In genomic region chr1:194627286-194627685, GRCm38 (mm10) we compare ENCODE assay signal across 19 mouse cellular contexts. TPM values are rescaled to one million over a fixed set of nuclear protein-coding genes. Genes with fewer than 3 reads are reported as not detected.
DNase-seq lines count a peak whose midpoint lies in the region; ATAC-seq lines count a peak whose summit lies in the region.
"Had no signal": no experiment of that assay in that cellular context is flagged by ENCODE, and none has a peak within 500 bp of the region (broad histone marks: within the 10 kb centered on the region; RNA-seq: fewer than 3 reads in every experiment).

No protein-coding gene starts in this region.

- no peak overlapping the region for H3K4me3 ChIP-seq in forebrain, embryonic 15.5 days
- H3K4me3 ChIP-seq in forebrain, embryonic 12.5 days (replicated peaks), result no peak overlapping the region
- no peak overlapping the region for H3K4me3 ChIP-seq in hindbrain, embryonic 14.5 days (replicated peaks; ENCODE audit: low read length)
- no peak overlapping the region for H3K4me3 ChIP-seq in hindbrain, embryonic 11.5 days (ENCODE audit: low read depth, low read length)
- H3K4me3 ChIP-seq in neural tube, embryonic 12.5 days, result no peak overlapping the region
- no peak overlapping the region for H3K4me3 ChIP-seq in neural tube, embryonic 15.5 days (replicated peaks)
- H3K4me3 ChIP-seq: liver, embryonic 13.5 days had no signal

- no peak overlapping the region for H3K27ac ChIP-seq in forebrain, embryonic 15.5 days (replicated peaks)
- H3K27ac ChIP-seq in forebrain, embryonic 12.5 days, result no peak overlapping the region
- H3K27ac ChIP-seq in hindbrain, embryonic 14.5 days, result no peak overlapping the region
- no peak overlapping the region for H3K27ac ChIP-seq in hindbrain, embryonic 11.5 days (ENCODE audit: low read depth, low read length)
- no peak overlapping the region for H3K27ac ChIP-seq in neural tube, embryonic 12.5 days
- H3K27ac ChIP-seq in neural tube, embryonic 15.5 days (replicated peaks), result no peak overlapping the region
- H3K27ac ChIP-seq: liver, embryonic 13.5 days; macrophage had no signal

- ATAC-seq in forebrain, embryonic 15.5 days (replicated peaks), result no peak
- ATAC-seq in forebrain, embryonic 12.5 days (ENCODE audit: low FRiP score), result no peak
- no peak for ATAC-seq in hindbrain, embryonic 14.5 days (ENCODE audit: low FRiP score)
- no peak for ATAC-seq in hindbrain, embryonic 11.5 days (ENCODE audit: low FRiP score)
- no peak for ATAC-seq in neural tube, embryonic 12.5 days (ENCODE audit: low FRiP score, low read depth)
- ATAC-seq in neural tube, embryonic 15.5 days (ENCODE audit: low FRiP score), result no peak
- ATAC-seq: CD4-positive, CD25-positive, alpha-beta regulatory T cell, adult 4 months; intestine, postnatal 0 days had no signal

- peak overlapping the region; percentile 77 for H3K4me2 ChIP-seq in forebrain, embryonic 15.5 days (replicated peaks)
- no peak overlapping the region for H3K4me2 ChIP-seq in forebrain, embryonic 12.5 days
- H3K4me2 ChIP-seq in hindbrain, embryonic 14.5 days (replicated peaks), result 0 out of 2 replicates have a peak overlapping the region, but pooled peaks have one; percentile 76
- no peak overlapping the region for H3K4me2 ChIP-seq in hindbrain, embryonic 11.5 days (replicated peaks; ENCODE audit: low read depth, low read length)
- H3K4me2 ChIP-seq in neural tube, embryonic 12.5 days (replicated peaks), result 0 out of 2 replicates have a peak overlapping the region, but pooled peaks have one; percentile 22
- peak overlapping the region; percentile 76 for H3K4me2 ChIP-seq in neural tube, embryonic 15.5 days
- H3K4me2 ChIP-seq: heart, embryonic 11.5 days; liver, embryonic 13.5 days; lung, embryonic 14.5 days had no signal

- H3K4me1 ChIP-seq in forebrain, embryonic 15.5 days, result peaks cover 98% of the 10 kb centered on the region
- H3K4me1 ChIP-seq in forebrain, embryonic 12.5 days, result peaks cover 92% of the 10 kb centered on the region
- peaks cover 91% of the 10 kb centered on the region for H3K4me1 ChIP-seq in hindbrain, embryonic 14.5 days (replicated peaks; ENCODE audit: control insufficient read depth, insufficient read depth, low read length)
- H3K4me1 ChIP-seq in hindbrain, embryonic 11.5 days (replicated peaks; ENCODE audit: control insufficient read depth, insufficient read depth, low read length), result peaks cover 21% of the 10 kb centered on the region
- peaks cover 92% of the 10 kb centered on the region for H3K4me1 ChIP-seq in neural tube, embryonic 12.5 days
- H3K4me1 ChIP-seq in neural tube, embryonic 15.5 days, result peaks cover 98% of the 10 kb centered on the region

- no peaks in the 10 kb centered on the region for H3K27me3 ChIP-seq in forebrain, embryonic 15.5 days
- no peaks in the 10 kb centered on the region for H3K27me3 ChIP-seq in forebrain, embryonic 12.5 days
- no peaks in the 10 kb centered on the region for H3K27me3 ChIP-seq in hindbrain, embryonic 14.5 days (ENCODE audit: control insufficient read depth, insufficient read depth, low read length)
- no peaks in the 10 kb centered on the region for H3K27me3 ChIP-seq in hindbrain, embryonic 11.5 days (ENCODE audit: control insufficient read depth, insufficient read depth, low read length)
- H3K27me3 ChIP-seq in neural tube, embryonic 12.5 days (replicated peaks), result no peaks in the 10 kb centered on the region
- no peaks in the 10 kb centered on the region for H3K27me3 ChIP-seq in neural tube, embryonic 15.5 days (replicated peaks)
- H3K27me3 ChIP-seq: liver, embryonic 13.5 days had no signal

- no peak for DNase-seq in hindbrain, embryonic 14.5 days (ENCODE audit: low spot score)
- no peak for DNase-seq in hindbrain, embryonic 11.5 days (ENCODE audit: low spot score)
- no peak for DNase-seq in neural tube, embryonic 10.5 days (ENCODE audit: extremely low spot score, low spot score)
- DNase-seq in testis, postnatal 10 days (ENCODE audit: low spot score), result no peak
- DNase-seq: adrenal gland, postnatal 25 days; cerebellum, adult 9-11 months; kidney, postnatal 25 days; layer of hippocampus, adult 9-11 months; liver, embryonic 13.5 days; lung, embryonic 14.5 days; right cerebral cortex, postnatal 14 days had no signal

- H3K9ac ChIP-seq in forebrain, embryonic 15.5 days (replicated peaks), result no peak overlapping the region
- no peak overlapping the region for H3K9ac ChIP-seq in forebrain, embryonic 12.5 days
- no peak overlapping the region for H3K9ac ChIP-seq in hindbrain, embryonic 14.5 days
- H3K9ac ChIP-seq in hindbrain, embryonic 11.5 days (ENCODE audit: low read depth, low read length), result no peak overlapping the region
- no peak overlapping the region for H3K9ac ChIP-seq in neural tube, embryonic 12.5 days
- no peak overlapping the region for H3K9ac ChIP-seq in neural tube, embryonic 15.5 days (replicated peaks)
- H3K9ac ChIP-seq: liver, embryonic 13.5 days; lung, embryonic 14.5 days had no signal

- no peaks in the 10 kb centered on the region for H3K36me3 ChIP-seq in forebrain, embryonic 15.5 days
- no peaks in the 10 kb centered on the region for H3K36me3 ChIP-seq in forebrain, embryonic 12.5 days (replicated peaks)
- H3K36me3 ChIP-seq in hindbrain, embryonic 14.5 days (replicated peaks; ENCODE audit: control insufficient read depth, insufficient read depth), result no peaks in the 10 kb centered on the region; the same call in 1 of the 2 replicates
- H3K36me3 ChIP-seq in hindbrain, embryonic 11.5 days (ENCODE audit: control insufficient read depth, insufficient read depth, low read length), result no peaks in the 10 kb centered on the region
- no peaks in the 10 kb centered on the region; the same call in 1 of the 2 replicates for H3K36me3 ChIP-seq in neural tube, embryonic 12.5 days
- H3K36me3 ChIP-seq in neural tube, embryonic 15.5 days, result no peaks in the 10 kb centered on the region
- H3K36me3 ChIP-seq: liver, embryonic 13.5 days had no signal

- no peaks in the 10 kb centered on the region for H3K9me3 ChIP-seq in forebrain, embryonic 15.5 days
- H3K9me3 ChIP-seq in forebrain, embryonic 12.5 days, result no peaks in the 10 kb centered on the region
- no peaks in the 10 kb centered on the region for H3K9me3 ChIP-seq in hindbrain, embryonic 14.5 days (ENCODE audit: control insufficient read depth, low read length)
- no peaks in the 10 kb centered on the region for H3K9me3 ChIP-seq in hindbrain, embryonic 11.5 days (ENCODE audit: control insufficient read depth, low read length)
- no peaks in the 10 kb centered on the region for H3K9me3 ChIP-seq in neural tube, embryonic 12.5 days
- H3K9me3 ChIP-seq in neural tube, embryonic 15.5 days (replicated peaks), result no peaks in the 10 kb centered on the region
- H3K9me3 ChIP-seq: liver, embryonic 13.5 days had no signal

RNA-seq across cellular contexts. Expression of gene Plxna2, which starts 9.3 kb away (rescaled TPM):
- 72.1 and 78.3 TPM in 2 replicates for polyA plus RNA-seq in forebrain, embryonic 15.5 days (2015; fragmentation: Nextera tagmentation; extraction: Ambion mirVana)
- polyA plus RNA-seq in forebrain, embryonic 12.5 days (2016; fragmentation: Nextera tagmentation; extraction: Ambion mirVana), result 34.0 and 42.6 TPM in 2 replicates
- 44.4 and 48.3 TPM in 2 replicates for polyA plus RNA-seq in hindbrain, embryonic 14.5 days (2014; fragmentation: Nextera tagmentation; extraction: Ambion mirVana)
- polyA plus RNA-seq in hindbrain, embryonic 11.5 days (2014; fragmentation: Nextera tagmentation; extraction: Ambion mirVana), result 23.2 and 25.4 TPM in 2 replicates
- polyA plus RNA-seq in neural tube, embryonic 12.5 days (2016; fragmentation: Nextera tagmentation; extraction: Ambion mirVana), result 32.8 and 33.5 TPM in 2 replicates
- polyA plus RNA-seq in neural tube, embryonic 15.5 days (2015; fragmentation: Nextera tagmentation; extraction: Ambion mirVana), result 37.7 and 42.4 TPM in 2 replicates
- polyA plus RNA-seq: CD4-positive, CD25-positive, alpha-beta regulatory T cell, adult 4 months had no signal

Comparison
In these comparisons a context has a peak if more than half of its experiments do, and no peak if none do; other contexts are left out.
1. H3K4me2 ChIP-seq: peak in forebrain, embryonic 15.5 days (single experiment), hindbrain, embryonic 14.5 days (single experiment), neural tube, embryonic 12.5 days (single experiment) and neural tube, embryonic 15.5 days (single experiment); none in forebrain, embryonic 12.5 days (single experiment) and hindbrain, embryonic 11.5 days (single experiment).